Mouse (Mus musculus) liver, adult 2 months (tissue): Measurements from ENCODE around the gene Gorasp1. TPM values are rescaled to one million over a fixed set of nuclear protein-coding genes. Genes with fewer than 3 reads are reported as not detected.

Source experiments
- DNase-seq: peaks from one replicate; pipeline ENCODE4 v3.0.0-alpha.2; 2011; ENCODE audit warnings: low read depth, low spot score; ENCODE audit errors: extremely low read depth
- H3K27ac ChIP-seq: fragments of 200-500 bp; replicated peaks from 2 replicates; pipeline ENCODE4 v1.5.1; 2012; ENCODE audit warnings: low read depth, mild to moderate bottlenecking, control low read depth, inconsistent platforms, low read length; ENCODE audit not compliant: insufficient read depth
- H3K27me3 ChIP-seq: fragments of 200-500 bp; 2 replicates; pipeline ENCODE4 v1.6.1; 2012; ENCODE audit warnings: mild to moderate bottlenecking, moderate library complexity, low read length, inconsistent platforms; ENCODE audit not compliant: control insufficient read depth, insufficient read depth
- H3K36me3 ChIP-seq: fragments of 200-500 bp; 2 replicates; pipeline ENCODE4 v1.6.1; 2012; ENCODE audit warnings: low read length, inconsistent platforms; ENCODE audit not compliant: control insufficient read depth, insufficient read depth
- H3K4me1 ChIP-seq: fragments of 200-500 bp; 2 replicates; pipeline ENCODE4 v1.6.1; 2011; ENCODE audit warnings: low read length; ENCODE audit not compliant: control insufficient read depth, insufficient read depth
- H3K4me3 ChIP-seq: fragments of 200-500 bp; 2 replicates; pipeline ENCODE4 v1.5.1; 2011; ENCODE audit warnings: low read depth, mild to moderate bottlenecking, control low read depth, low read length, moderate library complexity; ENCODE audit not compliant: insufficient read depth
- H3K79me2 ChIP-seq: fragments of 200-500 bp; 2 replicates; pipeline ENCODE4 v1.6.1; 2012; ENCODE audit warnings: inconsistent platforms, mild to moderate bottlenecking, low read length, moderate library complexity; ENCODE audit not compliant: control insufficient read depth, insufficient read depth
- H3K9ac ChIP-seq: fragments of 200-500 bp; 2 replicates; pipeline ENCODE4 v1.6.1; 2012; ENCODE audit warnings: low read depth, mild to moderate bottlenecking, control low read depth, inconsistent platforms, low read length
- CTCF ChIP-seq: fragments of 200-500 bp; IDR thresholded peaks from 2 replicates; pipeline ENCODE4 v1.5.1; 2011; ENCODE audit warnings: low read depth, low read length, control low read depth
- POLR2A ChIP-seq: fragments of 200-500 bp; IDR thresholded peaks from 2 replicates; pipeline ENCODE4 v1.6.1; 2011; ENCODE audit warnings: low read length, control low read depth; ENCODE audit not compliant: insufficient read depth; ENCODE audit errors: extremely low read depth
- WGBS: fragments of 180-500 bp; shearing (Covaris S2); methylation state at CpG from one replicate; pipeline ENCODE4 v1.1.7; 2018; 5-methylcytosine and 5-hydroxymethylcytosine counted together
- polyA plus RNA-seq: library from polyadenylated mRNA; depleted of rRNA; stranded (reverse); fragments of >200 nt; gene quantifications from 2 replicates; pipeline ENCODE4 v1.2.3, GENCODE M21; 2012
- total RNA-seq: library from RNA; depleted of rRNA; stranded (reverse); fragments of >200 nt; gene quantifications from 2 replicates; pipeline ENCODE4 v1.2.3, GENCODE M21; 2014

Gorasp1 gene
- total and polyA plus RNA-seq, 2 experiments = 10.9 to 18.1 TPM

DNA sequence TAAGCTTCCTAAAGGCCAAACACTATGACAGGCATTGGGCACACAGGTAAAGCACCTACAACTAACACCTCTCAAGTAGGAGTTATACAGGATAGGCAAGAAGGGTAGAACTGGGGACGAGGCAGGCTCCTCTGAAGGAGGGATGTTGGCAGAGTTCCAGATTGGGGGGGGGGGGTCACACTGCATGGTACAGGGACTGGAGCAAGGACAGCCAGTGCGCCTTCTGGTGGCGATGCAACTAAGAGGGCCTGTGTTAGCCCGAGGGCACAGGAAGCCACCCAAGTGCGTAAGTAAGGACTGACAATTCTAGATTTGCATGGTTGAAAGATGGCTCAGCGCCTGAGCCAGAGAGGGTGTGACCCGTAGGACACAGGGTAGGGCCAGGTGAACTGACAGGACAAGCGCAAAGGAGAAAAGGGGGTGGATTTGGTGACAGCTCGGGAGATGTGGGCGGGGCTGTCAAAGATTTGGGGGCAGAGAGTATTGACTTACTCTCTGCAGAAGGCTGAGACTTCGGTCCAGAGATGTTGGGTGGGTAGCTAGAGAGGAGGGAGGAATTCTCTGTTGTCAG is 45.0 kb upstream of the Gorasp1 start:
- DNase-seq = peak; percentile 89
- under 1% methylated on average over 11 of the region's 11 CpGs for WGBS
- peak; percentile 66 for TF ChIP-seq CTCF
- TF ChIP-seq POLR2A = no peak
- peak overlapping the region; percentile 99 for H3K27ac ChIP-seq
- H3K79me2 ChIP-seq = peaks cover 54% of the 10 kb centered on the region
- no peaks in the 10 kb centered on the region for H3K27me3 ChIP-seq
- peak overlapping the region; percentile 100 for H3K9ac ChIP-seq
- no peaks in the 10 kb centered on the region for H3K36me3 ChIP-seq
- H3K4me3 ChIP-seq = peak overlapping the region; percentile 100
- peaks cover 38% of the 10 kb centered on the region for H3K4me1 ChIP-seq

DNA sequence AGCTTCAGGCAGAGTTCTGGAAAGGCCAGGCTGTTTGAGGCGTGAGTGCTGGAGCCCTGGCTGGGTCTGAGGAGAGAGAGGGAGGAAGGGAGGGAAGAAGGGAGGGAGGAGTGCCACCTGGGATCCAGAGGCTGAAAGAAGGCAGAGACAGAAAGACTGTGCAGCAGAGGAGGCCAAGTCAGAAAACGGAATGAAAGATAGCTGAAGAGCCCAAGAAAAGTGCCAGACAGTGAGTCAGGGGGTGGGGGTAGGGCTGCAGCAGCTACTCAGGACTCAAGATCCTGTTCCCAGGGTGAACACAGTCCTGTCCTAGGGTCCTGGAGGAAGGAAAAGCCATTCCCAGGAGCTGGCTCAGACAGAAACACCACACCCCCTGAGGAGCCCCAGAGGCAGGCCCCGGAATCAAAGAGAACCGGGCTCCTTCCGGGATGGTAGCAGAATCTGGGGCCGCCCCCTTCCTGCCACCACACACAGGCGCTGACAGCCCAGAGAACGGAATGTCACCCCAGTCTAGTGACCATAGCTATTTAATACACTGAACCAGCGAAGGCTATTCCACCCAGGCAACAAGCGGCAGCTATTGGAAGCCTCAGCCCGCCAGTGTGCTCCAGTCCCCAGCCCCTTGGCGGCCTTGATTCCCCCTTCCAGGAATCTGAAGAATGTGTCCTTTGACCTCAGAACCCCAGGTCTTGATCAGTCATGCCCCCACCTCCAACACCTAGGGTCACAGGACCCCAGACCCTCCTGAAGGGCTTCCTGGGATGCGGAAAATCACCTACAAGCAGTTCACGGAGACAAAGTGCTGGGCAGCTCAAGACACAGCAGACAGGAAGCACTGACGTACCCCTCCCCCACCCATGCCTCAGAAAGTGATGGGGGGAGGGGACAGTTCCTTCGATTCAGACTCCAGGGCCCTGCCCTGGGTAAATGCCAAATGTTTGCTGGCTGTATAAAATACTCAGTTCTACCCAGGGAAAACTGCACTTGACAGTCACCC is 44.1 kb upstream of the Gorasp1 start:
- Histone ChIP-seq H3K27me3 (no peaks in the 10 kb centered on the region), H3K36me3 (0 out of 2 replicates have a peak, but pooled peaks cover under 1% of the 10 kb centered on the region), H3K4me3 (peak overlapping the region; percentile 100), H3K4me1 (peaks cover 39% of the 10 kb centered on the region), H3K27ac (peak overlapping the region; percentile 99), H3K9ac (peak overlapping the region; percentile 100), H3K79me2 (peaks cover 60% of the 10 kb centered on the region)
- TF ChIP-seq POLR2A (no peak), CTCF (no peak)
- WGBS = 5% methylated on average over 16 of the region's 16 CpGs
- DNase-seq = no peak

DNA sequence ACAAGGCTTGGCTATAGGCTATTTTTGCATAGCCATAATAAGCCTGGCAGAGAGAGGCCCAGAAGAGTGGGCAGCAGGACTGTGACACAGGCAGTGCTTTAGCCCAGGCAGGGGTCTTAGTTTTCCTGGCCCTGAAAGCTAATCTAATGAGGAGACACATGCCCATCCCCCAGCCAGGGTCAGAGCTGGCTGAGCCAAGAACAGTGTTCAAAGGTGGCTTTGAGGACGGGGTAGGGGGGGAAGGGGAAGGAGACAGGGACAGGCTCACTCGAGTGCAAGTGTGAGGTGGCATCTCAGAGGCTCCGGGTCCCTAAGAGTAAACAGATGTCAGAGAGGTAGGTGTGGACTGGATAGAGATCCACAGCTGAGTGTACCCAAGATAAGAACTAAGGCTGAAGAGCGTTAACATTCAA is 43.4 kb upstream of the Gorasp1 start:
- TF ChIP-seq CTCF (no peak), POLR2A (no peak)
- peak overlapping the region; percentile 100; the same call in 1 of the 2 replicates for H3K9ac ChIP-seq
- peak overlapping the region; percentile 99 for H3K27ac ChIP-seq
- peak overlapping the region; percentile 100; the same call in 1 of the 2 replicates for H3K4me3 ChIP-seq
- 4% methylated on average over 4 of the region's 4 CpGs for WGBS
- H3K27me3 ChIP-seq = no peaks in the 10 kb centered on the region
- H3K36me3 ChIP-seq = peaks cover 3% of the 10 kb centered on the region; the same call in 1 of the 2 replicates
- peaks cover 39% of the 10 kb centered on the region for H3K4me1 ChIP-seq
- peak; percentile 69 for DNase-seq
- peaks cover 60% of the 10 kb centered on the region for H3K79me2 ChIP-seq

DNA sequence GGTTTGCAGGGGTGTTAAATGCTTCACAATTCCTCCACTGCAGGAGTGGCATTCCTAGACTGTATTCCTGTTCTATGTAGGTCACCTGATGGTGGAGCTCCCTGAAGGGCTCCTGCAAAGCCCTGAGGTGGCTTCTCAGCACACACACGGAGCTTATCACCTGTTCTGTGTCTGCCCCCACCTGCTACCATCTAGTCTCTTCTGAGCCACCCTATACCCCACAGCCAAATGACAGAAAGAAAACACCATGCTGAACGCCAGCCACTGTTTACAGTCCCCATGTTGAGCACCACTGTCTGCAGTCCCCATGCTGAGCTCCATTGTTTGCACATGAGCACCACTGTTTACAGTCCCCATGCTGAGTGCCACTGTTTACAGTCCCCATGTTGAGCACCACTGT is 42.4 kb upstream of the Gorasp1 start:
- H3K27me3 ChIP-seq = no peaks in the 10 kb centered on the region
- DNase-seq = peak; percentile 67
- H3K4me3 ChIP-seq = no peak overlapping the region
- H3K79me2 ChIP-seq = peaks cover 60% of the 10 kb centered on the region
- H3K36me3 ChIP-seq = peaks cover 7% of the 10 kb centered on the region; the same call in 1 of the 2 replicates
- H3K27ac ChIP-seq = peak overlapping the region; percentile 0; the same call in 1 of the 2 replicates
- H3K4me1 ChIP-seq = peaks cover 39% of the 10 kb centered on the region
- WGBS = 23% methylated on average over 2 of the region's 2 CpGs
- TF ChIP-seq CTCF (no peak), POLR2A (no peak)
- H3K9ac ChIP-seq = no peak overlapping the region

DNA sequence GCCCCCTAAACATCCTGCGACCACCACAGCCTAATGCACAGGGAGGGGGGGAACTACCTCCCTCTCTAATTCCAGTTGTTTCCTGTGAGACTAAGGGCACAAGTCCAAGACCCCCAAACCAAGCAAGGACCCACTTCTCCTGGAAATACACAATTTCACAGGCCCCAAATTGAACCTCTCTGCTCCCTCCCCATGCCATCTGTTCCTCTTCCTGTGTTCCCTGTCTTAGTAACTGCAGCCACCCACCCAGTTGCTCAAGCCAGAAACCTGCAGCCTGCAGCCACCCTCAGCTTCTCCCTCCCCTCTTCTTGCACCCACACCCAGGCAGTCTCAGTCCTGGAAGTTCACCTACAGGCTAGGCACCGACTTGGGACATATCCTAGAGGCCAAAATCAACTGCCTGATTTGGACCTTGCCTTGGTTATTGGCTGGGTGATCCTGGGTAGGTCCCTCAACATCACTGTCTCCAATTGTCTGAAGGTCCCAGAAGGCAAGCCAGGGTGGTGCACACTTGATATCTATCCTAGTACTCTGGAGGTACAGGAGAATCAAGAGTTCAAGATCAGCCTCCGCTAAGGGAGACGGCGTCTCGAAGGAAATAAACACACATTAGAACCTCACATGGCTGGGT is 41.6 kb upstream of the Gorasp1 start:
- WGBS = 67% methylated on average over 6 of the region's 6 CpGs
- no peaks in the 10 kb centered on the region for H3K27me3 ChIP-seq
- peaks cover 33% of the 10 kb centered on the region for H3K4me1 ChIP-seq
- TF ChIP-seq POLR2A (no peak), CTCF (no peak)
- 0 out of 2 replicates have a peak overlapping the region, but pooled peaks have one; percentile 6 for H3K27ac ChIP-seq
- peak; percentile 56 for DNase-seq
- peak overlapping the region; percentile 21; the same call in 1 of the 2 replicates for H3K9ac ChIP-seq
- H3K79me2 ChIP-seq = peaks cover 60% of the 10 kb centered on the region
- H3K36me3 ChIP-seq = peaks cover 14% of the 10 kb centered on the region
- H3K4me3 ChIP-seq = no peak overlapping the region
